Mouse (Mus musculus): ENCODE measurements at regions not wholly inside any gene's neighbourhood (a gene's known extent, or its start where the extent isn't known, plus 50 kb on each side); places are given as distances from the start of the nearest gene placed in this dataset.

DNA sequence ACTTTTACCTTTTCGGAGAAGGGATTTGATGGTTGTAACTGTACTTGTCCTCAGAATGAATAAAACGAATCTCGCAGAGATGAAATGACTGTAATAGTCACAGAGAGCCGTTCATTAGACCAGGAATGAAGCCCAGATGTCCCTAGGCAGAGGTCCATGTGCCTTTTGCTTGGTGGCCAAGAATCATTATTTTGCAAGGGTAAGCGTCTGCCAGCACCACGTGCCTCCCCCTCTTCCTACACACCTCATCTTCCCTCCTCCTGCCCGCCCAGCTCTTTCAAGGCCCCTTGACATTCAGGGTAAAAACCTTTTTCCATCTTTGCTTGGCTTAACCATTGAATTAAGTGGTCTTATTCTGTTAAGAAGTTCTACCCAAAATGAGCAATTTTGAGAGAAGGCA lies 161.1 kb upstream of the Rad23b start:
- TF ChIP-seq CTCF (IDR thresholded peaks at IDR 0.05; ENCODE audit: borderline replicate concordance, insufficient read depth, low read length) (no peak), POLR2A (IDR thresholded peaks at IDR 0.05; ENCODE audit: low read depth, low read length) (no peak)
